Mouse (Mus musculus) fibroblast of lung, adult 2 months (primary cell): ENCODE measurements around the gene 9430097D07Rik.

ENCODE experiments used
- DNase-seq: peaks from one replicate; pipeline ENCODE4 v3.0.0-alpha.2; 2011; ENCODE audit warnings: low read depth

9430097D07Rik gene

DNA sequence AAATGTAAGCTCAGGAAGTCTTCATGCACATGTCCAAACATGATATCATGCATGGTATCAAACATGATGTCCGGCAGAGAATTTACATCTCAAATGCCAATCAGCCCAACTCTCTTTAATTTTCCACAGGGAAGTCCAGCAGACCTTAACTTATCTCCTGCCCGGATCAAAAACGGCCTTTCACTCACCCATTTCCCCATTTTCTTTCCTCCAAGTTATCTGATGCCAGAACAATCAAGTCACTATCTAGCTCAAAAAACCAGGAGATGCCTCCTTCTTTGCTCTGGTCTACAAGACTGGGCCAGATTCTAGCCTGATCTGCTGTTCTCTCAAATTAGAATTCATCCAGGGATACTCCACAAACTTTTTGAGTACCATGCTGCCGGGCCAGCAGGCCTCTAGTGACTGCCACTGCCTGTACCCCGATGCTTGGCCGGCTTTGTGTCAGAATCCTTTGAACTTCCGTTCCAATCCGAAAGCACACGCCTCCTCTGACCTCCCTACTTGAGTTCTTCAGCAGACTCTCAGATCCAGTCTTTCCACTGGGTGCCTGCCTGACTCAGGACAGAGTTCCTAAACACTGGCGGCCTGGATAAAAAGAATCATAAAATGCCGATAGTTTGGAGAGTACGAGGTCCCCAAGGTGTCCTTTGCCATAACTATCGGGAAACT is 41.3 kb downstream of the 9430097D07Rik start:
- DNase-seq = no peak

- DNase-seq = no peak
These were observed 42.3 kb downstream of the 9430097D07Rik start for GRCm38 (mm10) chr2:32533163-32533562.

DNA sequence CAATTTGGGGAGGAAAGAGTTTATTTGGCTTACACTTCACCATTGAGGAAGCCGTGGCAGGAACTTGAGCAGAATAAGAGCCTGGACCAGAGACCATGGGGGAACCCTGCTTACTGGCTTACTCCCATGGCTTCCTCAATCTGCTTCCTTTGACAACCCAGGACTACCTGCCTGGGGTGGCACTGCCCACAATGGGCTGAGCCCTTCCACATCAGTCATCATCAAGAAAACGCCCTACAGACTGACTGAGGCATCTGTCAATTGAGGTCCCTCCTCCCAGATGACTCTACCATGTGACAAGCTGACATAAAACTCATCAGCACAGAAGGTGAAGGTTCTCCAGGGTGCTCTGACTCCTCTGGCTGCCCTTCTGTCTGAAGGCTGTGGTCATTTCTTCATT is 45.0 kb downstream of the 9430097D07Rik start:
- DNase-seq = no peak

DNA sequence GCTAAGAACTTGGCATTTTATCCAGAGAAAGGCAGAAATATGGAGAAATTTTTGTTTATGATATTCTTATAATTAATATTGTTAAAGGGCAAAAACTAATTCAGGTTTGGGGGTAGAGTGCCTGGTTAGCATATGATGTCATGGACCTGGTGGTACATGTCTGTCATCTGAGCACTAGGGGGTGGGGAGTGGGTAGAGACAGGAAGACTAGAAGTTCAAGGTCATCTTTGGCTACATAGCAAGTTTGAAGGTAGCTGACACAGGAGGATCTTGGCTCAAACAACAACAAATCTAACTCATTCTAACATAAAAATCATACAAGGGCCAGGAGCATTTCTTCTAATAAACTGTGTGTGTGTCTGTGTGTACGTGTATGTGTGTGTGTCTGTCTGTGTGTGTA is 47.2 kb downstream of the 9430097D07Rik start:
- DNase-seq = no peak

- DNase-seq = no peak
These were observed 48.0 kb downstream of the 9430097D07Rik start for GRCm38 (mm10) chr2:32527468-32527966.

DNA sequence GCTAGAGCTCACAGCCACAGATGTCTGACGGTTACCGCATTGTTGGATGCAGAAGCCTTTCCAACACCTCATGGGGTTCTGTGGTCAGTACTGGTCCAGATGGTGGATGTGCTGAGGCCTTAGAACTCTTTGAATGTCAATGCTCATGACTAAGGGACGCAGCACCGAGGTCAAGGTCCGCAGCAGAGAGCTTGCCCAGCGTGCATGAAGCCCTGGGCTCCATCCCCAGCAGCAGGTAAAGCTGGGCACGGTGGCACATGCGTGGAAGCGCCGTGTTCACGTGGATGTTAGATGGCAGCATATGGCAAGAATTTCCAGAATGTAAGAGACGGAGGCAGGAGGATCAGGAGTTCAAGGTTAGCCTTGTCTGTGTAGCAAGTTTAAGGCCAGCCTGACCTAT is 49.7 kb downstream of the 9430097D07Rik start:
- DNase-seq = no peak

DNA sequence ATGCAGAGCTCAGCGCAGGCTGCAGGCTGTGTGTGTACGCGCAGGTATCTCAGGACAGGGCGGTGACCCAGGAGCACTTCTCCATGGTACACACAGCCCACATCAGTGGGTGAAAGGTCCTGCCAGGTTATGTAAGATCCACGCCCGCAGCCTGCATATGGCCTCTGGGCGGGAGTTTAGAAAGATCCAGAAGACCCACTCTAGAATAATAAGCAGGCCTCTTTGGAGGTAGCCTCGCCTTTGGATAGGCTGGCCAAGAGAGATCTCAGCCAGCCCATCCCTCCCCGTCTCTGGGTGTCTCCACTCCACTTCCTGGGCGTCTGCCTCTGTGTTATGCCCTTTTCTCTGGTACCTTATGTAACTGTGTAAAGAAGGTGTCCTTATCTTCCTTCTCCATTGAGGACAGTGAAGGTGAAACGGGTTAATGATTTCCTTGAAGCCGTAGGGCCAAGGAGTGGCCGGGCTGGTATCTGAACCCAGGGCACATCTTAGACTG is 50.9 kb downstream of the 9430097D07Rik start:
- no peak for DNase-seq
